Mouse (Mus musculus) right cerebral cortex, adult 2 months (tissue): Measurements from ENCODE around the gene Drd3.

Experiments used
- DNase-seq, 2 experiments: peaks; one replicate each; pipeline ENCODE4 v3.0.0; 2021 to 2022; ENCODE audit warnings: low spot score in 2 of 2

The Drd3 gene

DNA sequence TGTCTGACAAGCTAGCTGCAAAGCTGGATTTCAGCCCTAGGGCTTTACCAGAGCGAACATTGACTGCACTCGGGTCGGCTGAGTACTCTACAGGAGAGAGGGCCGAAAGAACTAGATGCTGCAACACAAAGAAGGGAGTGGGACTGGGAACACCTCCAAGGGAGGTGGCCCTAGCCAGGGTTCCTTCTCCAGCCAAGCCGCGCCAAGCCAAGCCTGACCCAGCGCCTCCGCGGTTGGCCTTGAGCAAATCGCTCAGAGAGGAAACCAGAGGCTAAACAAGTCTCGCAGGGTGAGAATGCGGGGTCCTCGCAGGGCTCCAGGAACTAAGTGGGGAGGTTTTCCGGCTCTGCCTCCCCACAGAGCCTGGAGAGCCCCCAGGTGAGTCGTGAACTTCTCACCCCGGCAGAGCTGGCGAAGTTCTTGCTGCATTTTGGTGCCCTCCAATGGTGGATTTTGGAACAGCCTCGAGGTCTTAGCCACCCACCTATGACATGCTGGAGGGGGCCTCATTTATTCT is 48.0 kb downstream of the Drd3 start:
- DNase-seq, result peak; percentile 68 to 73

GRCm38 (mm10) chr16:43802466-43802865 is 48.6 kb downstream of the Drd3 start:
- no peak for DNase-seq

GRCm38 (mm10) chr16:43804364-43804763 is 50.5 kb downstream of the Drd3 start:
- no peak for DNase-seq

GRCm38 (mm10) chr16:43807048-43807447 is 53.2 kb downstream of the Drd3 start:
- DNase-seq, result no peak

- DNase-seq, result no peak
These were observed 55.6 kb downstream of the Drd3 start for GRCm38 (mm10) chr16:43809429-43809828.

GRCm38 (mm10) chr16:43811402-43811801 is 57.6 kb downstream of the Drd3 start:
- DNase-seq, result no peak

GRCm38 (mm10) chr16:43814644-43815043 is 60.8 kb downstream of the Drd3 start:
- DNase-seq, result no peak

- DNase-seq, result no peak
These were observed 62.5 kb downstream of the Drd3 start for GRCm38 (mm10) chr16:43816321-43816720.

GRCm38 (mm10) chr16:43818404-43818803 is 64.6 kb downstream of the Drd3 start:
- no peak for DNase-seq

DNA sequence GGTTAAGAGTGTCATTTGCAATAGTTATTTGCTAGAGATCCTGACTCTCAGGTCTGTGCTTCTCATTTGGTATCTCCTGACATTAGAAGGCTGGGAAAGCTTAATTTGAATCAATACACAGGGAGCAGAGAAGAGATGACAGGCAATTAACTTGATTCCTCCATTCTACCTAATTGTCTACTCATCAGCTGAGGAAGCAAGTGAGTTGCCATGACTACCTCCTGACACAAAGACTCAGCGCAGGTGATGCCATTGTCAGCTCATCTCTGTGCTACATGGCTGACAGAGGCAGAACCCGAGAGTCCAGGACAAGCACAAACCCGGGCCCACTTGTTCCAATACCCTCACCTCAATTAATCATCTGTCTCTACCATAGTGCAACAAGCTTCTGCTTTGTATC is 73.7 kb downstream of the Drd3 start:
- DNase-seq, result no peak

DNA sequence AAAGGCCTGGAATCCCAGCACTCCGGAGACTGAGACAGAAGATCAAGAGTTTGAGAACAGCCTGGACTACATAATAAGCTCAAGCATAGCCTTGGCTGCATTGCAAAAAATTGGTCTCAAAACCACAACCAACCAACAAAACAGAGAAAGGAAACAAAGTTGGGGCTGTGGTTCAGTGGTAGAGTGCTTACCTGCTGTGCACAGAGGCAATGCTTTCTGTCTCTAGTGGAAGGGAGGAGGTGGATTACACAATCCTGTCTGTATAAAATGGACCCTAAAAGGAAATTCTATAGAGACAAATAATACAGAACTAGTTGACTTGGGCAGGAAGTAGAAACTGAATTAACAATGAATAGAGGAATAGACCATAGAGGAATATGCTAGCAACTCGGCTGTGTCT is 78.1 kb downstream of the Drd3 start:
- no peak for DNase-seq

GRCm38 (mm10) chr16:43841236-43841635 is 87.4 kb downstream of the Drd3 start:
- DNase-seq, result no peak

DNA sequence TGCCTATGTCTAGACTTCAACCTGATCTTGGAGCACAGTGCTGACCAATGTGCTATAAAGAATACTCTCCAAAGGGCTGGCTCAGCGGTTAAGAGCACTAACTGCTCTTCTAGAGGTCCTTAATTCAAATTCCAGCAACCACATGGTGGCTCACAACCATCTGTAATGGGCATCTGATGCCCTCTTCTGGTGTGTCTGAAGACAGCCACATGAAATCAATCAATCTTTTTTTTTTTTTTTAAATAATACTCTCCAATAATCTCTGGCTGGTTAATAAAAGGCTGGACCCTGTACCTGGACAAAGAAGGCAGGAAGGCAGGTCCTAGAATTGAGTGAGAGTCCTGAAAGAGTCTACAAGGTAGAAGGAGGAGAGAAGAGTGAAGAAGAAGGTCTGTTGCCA is 96.0 kb downstream of the Drd3 start:
- no peak for DNase-seq

DNA sequence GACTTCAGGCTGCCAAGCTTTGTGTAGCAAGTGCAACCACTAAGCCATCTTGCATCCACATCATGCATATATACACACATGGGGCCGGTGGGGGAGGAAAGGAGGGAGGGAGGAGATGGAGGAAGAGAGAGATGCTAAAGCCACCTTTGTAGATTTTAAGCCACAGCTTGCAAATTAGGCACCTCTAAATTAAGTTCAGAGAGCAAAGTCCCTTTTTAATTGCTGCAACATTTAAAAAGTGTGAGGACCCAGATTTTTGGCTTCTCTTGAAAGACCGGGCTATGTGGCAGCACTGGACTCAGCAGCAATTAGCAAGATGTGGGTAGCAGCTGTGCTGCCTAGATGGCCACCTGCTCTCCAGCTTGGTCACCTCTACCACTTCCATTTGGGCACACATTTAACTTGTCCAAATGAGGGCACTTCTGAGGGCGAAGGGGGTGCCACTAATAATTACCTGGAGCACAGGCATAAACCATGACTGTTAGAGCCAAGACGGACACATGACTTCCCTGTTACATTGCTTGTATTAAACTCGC is 105.2 kb downstream of the Drd3 start:
- no peak for DNase-seq

- DNase-seq, result no peak
These were observed 106.8 kb downstream of the Drd3 start for GRCm38 (mm10) chr16:43860624-43861023.

- DNase-seq, result no peak
These were observed 116.0 kb downstream of the Drd3 start for GRCm38 (mm10) chr16:43869805-43870204.

GRCm38 (mm10) chr16:43871419-43871818 is 117.6 kb downstream of the Drd3 start:
- no peak for DNase-seq
